Mouse (Mus musculus): Measurements from ENCODE around the gene Gpc6.

Gpc6 gene

GRCm38 (mm10) chr14:116945975-116946374, 20.9 kb downstream of the Gpc6 start:
- no peak for ATAC-seq (ENCODE audit: insufficient number of reproducible peaks, low FRiP score, low TSS enrichment)

GRCm38 (mm10) chr14:116947461-116947860, 22.3 kb downstream of the Gpc6 start:
- ATAC-seq (ENCODE audit: insufficient number of reproducible peaks, low FRiP score, low TSS enrichment) = no peak

- no peak for ATAC-seq (ENCODE audit: insufficient number of reproducible peaks, low FRiP score, low TSS enrichment)
Measured at GRCm38 (mm10) chr14:116947939-116948591, 22.9 kb downstream of the Gpc6 start.

GRCm38 (mm10) chr14:116957154-116957553, 32.0 kb downstream of the Gpc6 start:
- ATAC-seq (ENCODE audit: insufficient number of reproducible peaks, low FRiP score, low TSS enrichment) = no peak

GRCm38 (mm10) chr14:116964837-116965236, 39.7 kb downstream of the Gpc6 start:
- no peak for ATAC-seq (ENCODE audit: insufficient number of reproducible peaks, low FRiP score, low TSS enrichment)

- ATAC-seq (ENCODE audit: insufficient number of reproducible peaks, low FRiP score, low TSS enrichment) = no peak
Measured at GRCm38 (mm10) chr14:116974708-116975107, 49.6 kb downstream of the Gpc6 start.

- no peak for ATAC-seq (ENCODE audit: insufficient number of reproducible peaks, low FRiP score, low TSS enrichment)
Measured at GRCm38 (mm10) chr14:116975224-116975623, 50.1 kb downstream of the Gpc6 start.

GRCm38 (mm10) chr14:116977259-116977658, 52.1 kb downstream of the Gpc6 start:
- ATAC-seq (ENCODE audit: insufficient number of reproducible peaks, low FRiP score, low TSS enrichment) = no peak

GRCm38 (mm10) chr14:116979714-116980382, 54.7 kb downstream of the Gpc6 start:
- 0 out of 2 replicates have a peak, but pooled peaks have one; percentile 10 for ATAC-seq (ENCODE audit: insufficient number of reproducible peaks, low FRiP score, low TSS enrichment)

- no peak for ATAC-seq (ENCODE audit: insufficient number of reproducible peaks, low FRiP score, low TSS enrichment)
Measured at GRCm38 (mm10) chr14:116981711-116982110, 56.6 kb downstream of the Gpc6 start.

- ATAC-seq (ENCODE audit: insufficient number of reproducible peaks, low FRiP score, low TSS enrichment) = no peak
Measured at GRCm38 (mm10) chr14:116987341-116987740, 62.2 kb downstream of the Gpc6 start.

- ATAC-seq (ENCODE audit: insufficient number of reproducible peaks, low FRiP score, low TSS enrichment) = no peak
Measured at GRCm38 (mm10) chr14:117000376-117000775, 75.3 kb downstream of the Gpc6 start.

GRCm38 (mm10) chr14:117002313-117002712, 77.2 kb downstream of the Gpc6 start:
- ATAC-seq (ENCODE audit: insufficient number of reproducible peaks, low FRiP score, low TSS enrichment) = no peak

GRCm38 (mm10) chr14:117008781-117009180, 83.7 kb downstream of the Gpc6 start:
- ATAC-seq (ENCODE audit: insufficient number of reproducible peaks, low FRiP score, low TSS enrichment) = no peak

GRCm38 (mm10) chr14:117012969-117013368, 87.9 kb downstream of the Gpc6 start:
- ATAC-seq (ENCODE audit: insufficient number of reproducible peaks, low FRiP score, low TSS enrichment) = no peak

- no peak for ATAC-seq (ENCODE audit: insufficient number of reproducible peaks, low FRiP score, low TSS enrichment)
Measured at GRCm38 (mm10) chr14:117013554-117014117, 88.5 kb downstream of the Gpc6 start.

- ATAC-seq (ENCODE audit: insufficient number of reproducible peaks, low FRiP score, low TSS enrichment) = no peak
Measured at GRCm38 (mm10) chr14:117015333-117015922, 90.3 kb downstream of the Gpc6 start.

GRCm38 (mm10) chr14:117022180-117022799, 97.2 kb downstream of the Gpc6 start:
- no peak for ATAC-seq (ENCODE audit: insufficient number of reproducible peaks, low FRiP score, low TSS enrichment)

- ATAC-seq (ENCODE audit: insufficient number of reproducible peaks, low FRiP score, low TSS enrichment) = no peak
Measured at GRCm38 (mm10) chr14:117034146-117034545, 109.0 kb downstream of the Gpc6 start.

- ATAC-seq (ENCODE audit: insufficient number of reproducible peaks, low FRiP score, low TSS enrichment) = no peak
Measured at GRCm38 (mm10) chr14:117041017-117041416, 115.9 kb downstream of the Gpc6 start.

- ATAC-seq (ENCODE audit: insufficient number of reproducible peaks, low FRiP score, low TSS enrichment) = no peak
Measured at GRCm38 (mm10) chr14:117048951-117049350, 123.8 kb downstream of the Gpc6 start.

All from cerebellum, adult (tissue).